10 mouse cellular contexts compared by ENCODE assay signal in the genomic region with DNA sequence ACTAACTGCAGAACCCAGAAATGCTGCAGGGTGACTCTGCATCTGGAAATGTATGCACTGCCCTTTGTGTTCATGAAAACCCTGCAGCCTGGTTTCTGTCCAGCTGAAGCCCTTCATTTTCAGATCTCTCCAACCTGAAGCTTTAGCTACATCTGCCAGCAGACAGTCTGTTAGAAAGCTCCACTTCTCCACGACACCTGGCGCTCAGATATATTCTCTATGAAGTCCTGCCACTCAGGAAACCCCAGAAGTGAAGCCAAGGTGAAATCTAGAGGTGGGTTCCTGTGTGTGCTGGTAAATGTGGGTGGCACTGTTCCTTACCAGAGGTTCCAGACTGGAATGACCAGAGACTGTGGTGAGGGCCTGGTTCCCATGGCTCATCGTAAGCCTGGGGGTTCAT.
DNase-seq lines count a peak whose midpoint lies in the region; ATAC-seq and TF ChIP-seq lines count a peak whose summit lies in the region.
"Had no signal": no experiment of that assay in that cellular context is flagged by ENCODE, and none has a peak within 500 bp of the region (broad histone marks: within the 10 kb centered on the region; RNA-seq: fewer than 3 reads in every experiment).

No protein-coding gene starts in this region.

- peak overlapping the region; percentile 50; the same call in 1 of the 2 replicates for H3K4me2 ChIP-seq in heart, embryonic 13.5 days
- no peak overlapping the region for H3K4me2 ChIP-seq in kidney, postnatal 0 days (ENCODE audit: low read length)
- no peak overlapping the region for H3K4me2 ChIP-seq in embryonic facial prominence, embryonic 13.5 days

- H3K9ac ChIP-seq in heart, embryonic 13.5 days, result peak overlapping the region; percentile 68; the same call in 1 of the 2 replicates
- no peak overlapping the region for H3K9ac ChIP-seq in kidney, postnatal 0 days (ENCODE audit: low read depth, low read length)
- 0 out of 2 replicates have a peak overlapping the region, but pooled peaks have one; percentile 60 for H3K9ac ChIP-seq in embryonic facial prominence, embryonic 13.5 days
- H3K9ac ChIP-seq: liver, embryonic 14.5 days had no signal

- no peak for ATAC-seq in heart, embryonic 13.5 days (ENCODE audit: extremely low read depth, insufficient number of reproducible peaks, low FRiP score, low TSS enrichment)
- no peak for ATAC-seq in kidney, postnatal 0 days (replicated peaks; ENCODE audit: low FRiP score, low read depth)
- no peak for ATAC-seq in embryonic facial prominence, embryonic 13.5 days (ENCODE audit: insufficient number of reproducible peaks, insufficient read depth, low FRiP score, low TSS enrichment, low read depth)

- peaks cover 36% of the 10 kb centered on the region for H3K36me3 ChIP-seq in heart, embryonic 13.5 days
- 0 out of 2 replicates have a peak, but pooled peaks cover 8% of the 10 kb centered on the region for H3K36me3 ChIP-seq in kidney, postnatal 0 days (ENCODE audit: insufficient read depth, low read length)
- H3K36me3 ChIP-seq in embryonic facial prominence, embryonic 13.5 days, result peaks cover 40% of the 10 kb centered on the region

- no peak for TF ChIP-seq CTCF in kidney, postnatal 0 days (IDR thresholded peaks at IDR 0.05; ENCODE audit: low read depth)

- DNase-seq in heart, postnatal 4 days, result no peak
- DNase-seq in kidney, postnatal 0 days (ENCODE audit: low spot score), result no peak
- DNase-seq in kidney, adult 8-10 months, result no peak
- peak; percentile 78 for DNase-seq in thymus, postnatal 0 days (ENCODE audit: low spot score)
- DNase-seq in cerebellum, postnatal 36 days, result no peak
- DNase-seq in frontal cortex, postnatal 10 days (ENCODE audit: low spot score in 2 of 2), result no peak

- no peak overlapping the region for H3K4me3 ChIP-seq in heart, embryonic 13.5 days
- no peak overlapping the region for H3K4me3 ChIP-seq in kidney, postnatal 0 days (replicated peaks; ENCODE audit: low read depth, low read length)
- no peak overlapping the region for H3K4me3 ChIP-seq in embryonic facial prominence, embryonic 13.5 days

- WGBS in heart, embryonic 13.5 days, result 81% methylated on average over 3 of the region's 3 CpGs
- 95% methylated on average over 3 of the region's 3 CpGs for WGBS in kidney, postnatal 0 days
- 74% methylated on average over 3 of the region's 3 CpGs for WGBS in embryonic facial prominence, embryonic 13.5 days

- H3K27me3 ChIP-seq in heart, embryonic 13.5 days (replicated peaks), result no peaks in the 10 kb centered on the region
- H3K27me3 ChIP-seq in kidney, postnatal 0 days (ENCODE audit: insufficient read depth, low read length), result no peaks in the 10 kb centered on the region
- H3K27me3 ChIP-seq in embryonic facial prominence, embryonic 13.5 days, result no peaks in the 10 kb centered on the region

- peak overlapping the region; percentile 95 for H3K27ac ChIP-seq in heart, embryonic 13.5 days (replicated peaks)
- peak overlapping the region; percentile 60 for H3K27ac ChIP-seq in kidney, postnatal 0 days
- H3K27ac ChIP-seq in embryonic facial prominence, embryonic 13.5 days, result peak overlapping the region; percentile 93
- H3K27ac ChIP-seq: liver, embryonic 14.5 days; macrophage had no signal

- peaks cover 88% of the 10 kb centered on the region for H3K4me1 ChIP-seq in heart, embryonic 13.5 days
- H3K4me1 ChIP-seq in kidney, postnatal 0 days (replicated peaks; ENCODE audit: insufficient read depth, low read length), result peaks cover 54% of the 10 kb centered on the region
- H3K4me1 ChIP-seq in embryonic facial prominence, embryonic 13.5 days, result peaks cover 85% of the 10 kb centered on the region

- H3K9me3 ChIP-seq in heart, embryonic 13.5 days, result no peaks in the 10 kb centered on the region
- H3K9me3 ChIP-seq in kidney, postnatal 0 days (replicated peaks; ENCODE audit: low read length), result no peaks in the 10 kb centered on the region
- no peaks in the 10 kb centered on the region for H3K9me3 ChIP-seq in embryonic facial prominence, embryonic 13.5 days
